Mouse (Mus musculus) hindbrain, embryonic 15.5 days (tissue): ENCODE data around the gene Nrk. TPM values are rescaled to one million over a fixed set of nuclear protein-coding genes. Genes with fewer than 3 reads are reported as not detected.
A peak's percentile ranks its signal among the peaks of the same experiment; 100 is the strongest.

Source experiments
- ATAC-seq: fragments of 200-750 bp; cut with Nextera tagmentation; 2 replicates; pipeline ENCODE4 v1.8.0; 2017; ENCODE audit warnings: low read depth, moderate number of reproducible peaks, moderate TSS enrichment; ENCODE audit not compliant: low FRiP score
- H3K27ac ChIP-seq: fragments of 300-500 bp; sonication (generic); replicated peaks from 2 replicates; pipeline ENCODE4 v1.5.1; 2015; ENCODE audit warnings: mild to moderate bottlenecking, inconsistent platforms
- H3K27me3 ChIP-seq: fragments of 300-500 bp; sonication (generic); 2 replicates; pipeline ENCODE4 v1.6.1; 2015; ENCODE audit warnings: control low read depth, inconsistent platforms
- H3K36me3 ChIP-seq: fragments of 300-500 bp; sonication (generic); 2 replicates; pipeline ENCODE4 v1.6.1; 2015; ENCODE audit warnings: control low read depth, inconsistent platforms
- H3K4me1 ChIP-seq: fragments of 300-500 bp; sonication (generic); replicated peaks from 2 replicates; pipeline ENCODE4 v1.6.1; 2015; ENCODE audit warnings: control low read depth, inconsistent platforms
- H3K4me2 ChIP-seq: fragments of 300-500 bp; sonication (generic); 2 replicates; pipeline ENCODE4 v1.6.1; 2015; ENCODE audit warnings: moderate library complexity, mild to moderate bottlenecking, inconsistent platforms
- H3K4me3 ChIP-seq: fragments of 300-500 bp; sonication (generic); 2 replicates; pipeline ENCODE4 v1.5.1; 2015; ENCODE audit warnings: mild to moderate bottlenecking, inconsistent platforms
- H3K9ac ChIP-seq: fragments of 300-500 bp; sonication (generic); 2 replicates; pipeline ENCODE4 v1.6.1; 2015; ENCODE audit warnings: inconsistent platforms
- H3K9me3 ChIP-seq: fragments of 300-500 bp; sonication (generic); 2 replicates; pipeline ENCODE4 v1.6.1; 2016; ENCODE audit warnings: control low read depth, inconsistent platforms
- WGBS: fragments of 180-500 bp; shearing (Covaris S2); methylation state at CpG from one replicate; pipeline ENCODE4 v1.1.7; 2015; 5-methylcytosine and 5-hydroxymethylcytosine counted together
- polyA plus RNA-seq: library from polyadenylated mRNA; unstranded; fragments of >200 nt; fragmentation: Nextera tagmentation; extraction: Ambion mirVana; gene quantifications from 2 replicates; pipeline ENCODE4 v1.2.1, GENCODE M21; 2015

Gene Nrk
- polyA plus RNA-seq, result 0.97 and 1.3 TPM in 2 replicates

- Histone ChIP-seq H3K4me3 (peak within 1 kb of the TSS; percentile 40), H3K36me3 (no peaks in the 10 kb centered on the region), H3K9ac (peak within 1 kb of the TSS; percentile 10; the same call in 1 of the 2 replicates), H3K27me3 (peaks cover 30% of the 10 kb centered on the region), H3K4me2 (peak within 1 kb of the TSS; percentile 84), H3K9me3 (no peaks in the 10 kb centered on the region), H3K27ac (no peak within 1 kb of the TSS), H3K4me1 (no peaks in the 10 kb centered on the region; the same call in 1 of the 2 replicates)
- ATAC-seq, result peak; percentile 59; the same call in 1 of the 2 replicates
- 25% methylated on average over 40 of the region's 55 CpGs for WGBS
Observed at GRCm38 (mm10) chrX:138914041-138914776, at the start of gene Nrk. Nrk (plus strand) TSS chrX:138914430.

- no peaks in the 10 kb centered on the region for H3K9me3 ChIP-seq
- H3K27ac ChIP-seq, result no peak overlapping the region
- peak overlapping the region; percentile 40 for H3K4me3 ChIP-seq
- H3K9ac ChIP-seq, result no peak overlapping the region
- WGBS, result 23% methylated on average over 8 of the region's 8 CpGs
- no peaks in the 10 kb centered on the region for H3K36me3 ChIP-seq
- no peak for ATAC-seq
- H3K4me1 ChIP-seq, result no peaks in the 10 kb centered on the region; the same call in 1 of the 2 replicates
- peak overlapping the region; percentile 84 for H3K4me2 ChIP-seq
- peaks cover 30% of the 10 kb centered on the region for H3K27me3 ChIP-seq
Observed at GRCm38 (mm10) chrX:138913366-138913765, 864 bp upstream of the Nrk start.

GRCm38 (mm10) chrX:138914777-138915114, 516 bp downstream of the Nrk start:
- Histone ChIP-seq H3K4me2 (peak overlapping the region; percentile 84), H3K9me3 (no peaks in the 10 kb centered on the region), H3K9ac (no peak overlapping the region), H3K27me3 (peaks cover 30% of the 10 kb centered on the region), H3K4me1 (no peaks in the 10 kb centered on the region; the same call in 1 of the 2 replicates), H3K36me3 (no peaks in the 10 kb centered on the region), H3K27ac (no peak overlapping the region), H3K4me3 (peak overlapping the region; percentile 40)
- no peak for ATAC-seq
- 26% methylated on average over 12 of the region's 12 CpGs for WGBS

GRCm38 (mm10) chrX:138919030-138919429, 4.8 kb downstream of the Nrk start:
- H3K9ac ChIP-seq, result no peak overlapping the region
- no peak overlapping the region for H3K4me2 ChIP-seq
- WGBS, result 55% methylated on average over 7 of the region's 7 CpGs
- no peak for ATAC-seq
- H3K4me3 ChIP-seq, result no peak overlapping the region
- H3K27ac ChIP-seq, result no peak overlapping the region
- no peaks in the 10 kb centered on the region for H3K9me3 ChIP-seq
- no peaks in the 10 kb centered on the region; the same call in 1 of the 2 replicates for H3K4me1 ChIP-seq
- no peaks in the 10 kb centered on the region for H3K36me3 ChIP-seq
- H3K27me3 ChIP-seq, result peaks cover 10% of the 10 kb centered on the region; the same call in 1 of the 2 replicates

GRCm38 (mm10) chrX:138943905-138944304, 29.7 kb downstream of the Nrk start:
- ATAC-seq, result no peak
- H3K4me1 ChIP-seq, result no peaks in the 10 kb centered on the region
- H3K36me3 ChIP-seq, result no peaks in the 10 kb centered on the region
- H3K9ac ChIP-seq, result no peak overlapping the region
- 93% methylated on average over 6 of the region's 6 CpGs for WGBS
- no peak overlapping the region for H3K4me2 ChIP-seq
- H3K9me3 ChIP-seq, result no peaks in the 10 kb centered on the region
- no peak overlapping the region for H3K4me3 ChIP-seq
- no peak overlapping the region for H3K27ac ChIP-seq
- no peaks in the 10 kb centered on the region for H3K27me3 ChIP-seq

- no peaks in the 10 kb centered on the region for H3K36me3 ChIP-seq
- WGBS, result 67% methylated on average over 3 of the region's 3 CpGs
- no peak overlapping the region for H3K27ac ChIP-seq
- ATAC-seq, result no peak
- H3K9ac ChIP-seq, result no peak overlapping the region
- H3K27me3 ChIP-seq, result no peaks in the 10 kb centered on the region
- no peaks in the 10 kb centered on the region for H3K9me3 ChIP-seq
- H3K4me1 ChIP-seq, result no peaks in the 10 kb centered on the region
- no peak overlapping the region for H3K4me3 ChIP-seq
- H3K4me2 ChIP-seq, result no peak overlapping the region
Observed at GRCm38 (mm10) chrX:138960713-138961112, 46.5 kb downstream of the Nrk start.

GRCm38 (mm10) chrX:138978501-138978900, 64.3 kb downstream of the Nrk start:
- no peak overlapping the region for H3K4me2 ChIP-seq
- H3K27ac ChIP-seq, result no peak overlapping the region
- no peak overlapping the region for H3K4me3 ChIP-seq
- no peaks in the 10 kb centered on the region for H3K4me1 ChIP-seq
- H3K27me3 ChIP-seq, result no peaks in the 10 kb centered on the region
- H3K9ac ChIP-seq, result no peak overlapping the region
- H3K9me3 ChIP-seq, result no peaks in the 10 kb centered on the region
- no peak for ATAC-seq
- H3K36me3 ChIP-seq, result no peaks in the 10 kb centered on the region
- 80% methylated on average over 3 of the region's 3 CpGs for WGBS

- WGBS, result 95% methylated on average over 2 of the region's 2 CpGs
- Histone ChIP-seq H3K9me3 (no peaks in the 10 kb centered on the region), H3K4me2 (no peak overlapping the region), H3K36me3 (no peaks in the 10 kb centered on the region), H3K27ac (no peak overlapping the region), H3K4me3 (no peak overlapping the region), H3K4me1 (no peaks in the 10 kb centered on the region), H3K9ac (no peak overlapping the region), H3K27me3 (no peaks in the 10 kb centered on the region)
- no peak for ATAC-seq
Observed at GRCm38 (mm10) chrX:138979249-138979648, 65.0 kb downstream of the Nrk start.

- no peaks in the 10 kb centered on the region for H3K36me3 ChIP-seq
- 62% methylated on average over 3 of the region's 3 CpGs for WGBS
- no peak overlapping the region for H3K27ac ChIP-seq
- H3K9ac ChIP-seq, result no peak overlapping the region
- no peaks in the 10 kb centered on the region for H3K9me3 ChIP-seq
- H3K4me2 ChIP-seq, result no peak overlapping the region
- H3K4me3 ChIP-seq, result no peak overlapping the region
- ATAC-seq, result no peak
- H3K27me3 ChIP-seq, result no peaks in the 10 kb centered on the region
- no peaks in the 10 kb centered on the region for H3K4me1 ChIP-seq
Observed at GRCm38 (mm10) chrX:139014524-139014923, 100.3 kb downstream of the Nrk start.

GRCm38 (mm10) chrX:139016540-139016939, 102.3 kb downstream of the Nrk start:
- H3K36me3 ChIP-seq, result no peaks in the 10 kb centered on the region
- H3K27ac ChIP-seq, result no peak overlapping the region
- H3K27me3 ChIP-seq, result no peaks in the 10 kb centered on the region
- H3K4me3 ChIP-seq, result no peak overlapping the region
- WGBS, result 85% methylated on average over 1 of the region's 1 CpGs
- no peaks in the 10 kb centered on the region for H3K4me1 ChIP-seq
- H3K4me2 ChIP-seq, result no peak overlapping the region
- ATAC-seq, result no peak
- no peaks in the 10 kb centered on the region for H3K9me3 ChIP-seq
- no peak overlapping the region for H3K9ac ChIP-seq

GRCm38 (mm10) chrX:139026532-139027097, 112.4 kb downstream of the Nrk start:
- Histone ChIP-seq H3K4me1 (no peaks in the 10 kb centered on the region), H3K27ac (no peak overlapping the region), H3K36me3 (no peaks in the 10 kb centered on the region), H3K27me3 (no peaks in the 10 kb centered on the region), H3K4me3 (no peak overlapping the region), H3K4me2 (no peak overlapping the region), H3K9me3 (no peaks in the 10 kb centered on the region), H3K9ac (no peak overlapping the region)
- ATAC-seq, result no peak
- WGBS, result 58% methylated on average over 3 of the region's 3 CpGs

- no peak overlapping the region for H3K9ac ChIP-seq
- no peaks in the 10 kb centered on the region for H3K36me3 ChIP-seq
- H3K9me3 ChIP-seq, result no peaks in the 10 kb centered on the region
- no peak overlapping the region for H3K4me2 ChIP-seq
- H3K4me1 ChIP-seq, result no peaks in the 10 kb centered on the region
- no peak overlapping the region for H3K27ac ChIP-seq
- no peaks in the 10 kb centered on the region for H3K27me3 ChIP-seq
- ATAC-seq, result no peak
- WGBS, result 58% methylated on average over 5 of the region's 5 CpGs
- no peak overlapping the region for H3K4me3 ChIP-seq
Observed at GRCm38 (mm10) chrX:139027296-139027695, 113.1 kb downstream of the Nrk start.
